Mouse (Mus musculus): ENCODE measurements at regions not wholly inside any gene's neighbourhood (a gene's known extent, or its start where the extent isn't known, plus 50 kb on each side); places are given as distances from the start of the nearest gene placed in this dataset.

DNA sequence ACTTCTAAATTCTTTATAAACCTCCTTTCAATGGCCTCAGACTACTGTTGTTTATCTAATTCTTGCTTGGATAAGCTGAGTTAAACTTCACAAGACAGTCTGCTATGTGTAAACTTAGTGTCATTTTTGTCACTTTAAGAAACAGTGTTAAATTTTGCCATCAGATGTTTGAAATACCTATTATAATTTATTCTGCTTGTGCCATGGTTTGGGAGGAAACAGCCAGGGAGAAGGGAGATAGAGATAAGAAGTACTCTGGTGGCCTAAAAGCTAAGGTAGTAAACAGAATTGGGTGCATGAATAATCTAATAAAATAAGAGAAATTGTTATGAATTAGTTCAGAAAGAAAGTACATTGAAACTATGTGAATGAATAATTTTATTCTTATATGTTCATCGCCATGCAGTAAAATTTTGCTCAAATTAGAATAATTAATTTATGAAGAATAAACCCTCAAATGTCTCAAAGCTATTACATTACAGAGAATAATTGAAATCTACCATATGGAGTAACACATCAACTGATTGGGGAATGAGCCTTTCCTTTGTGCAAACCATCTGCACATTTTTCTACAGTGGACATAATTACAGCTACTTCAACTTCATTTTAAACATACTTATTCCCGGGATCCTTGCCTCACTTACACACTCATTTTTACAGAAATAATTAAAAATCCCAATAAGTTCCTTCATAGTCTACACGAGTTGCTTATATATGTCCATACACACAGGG, 982.3 kb downstream of the Fam181b start:
- H3K27ac ChIP-seq: no peak overlapping the region
- no peak overlapping the region for H3K9ac ChIP-seq
- H3K4me2 ChIP-seq (replicated peaks): no peak overlapping the region
- 76% methylated on average over 3 of the region's 3 CpGs for WGBS
- no peaks in the 10 kb centered on the region for H3K9me3 ChIP-seq
- H3K4me1 ChIP-seq: no peaks in the 10 kb centered on the region
- H3K36me3 ChIP-seq: no peaks in the 10 kb centered on the region
- no peaks in the 10 kb centered on the region for H3K27me3 ChIP-seq (replicated peaks)
- no peak overlapping the region for H3K4me3 ChIP-seq
- no peak for ATAC-seq (ENCODE audit: low FRiP score, low read depth)
